Mouse (Mus musculus): ENCODE results near the gene Olfr690. TPM values are rescaled to one million over a fixed set of nuclear protein-coding genes. Genes with fewer than 3 reads are reported as not detected.

Gene Olfr690
- not detected in 2 replicates for polyA plus RNA-seq (2014; fragmentation: Nextera tagmentation; extraction: Ambion mirVana)

DNA sequence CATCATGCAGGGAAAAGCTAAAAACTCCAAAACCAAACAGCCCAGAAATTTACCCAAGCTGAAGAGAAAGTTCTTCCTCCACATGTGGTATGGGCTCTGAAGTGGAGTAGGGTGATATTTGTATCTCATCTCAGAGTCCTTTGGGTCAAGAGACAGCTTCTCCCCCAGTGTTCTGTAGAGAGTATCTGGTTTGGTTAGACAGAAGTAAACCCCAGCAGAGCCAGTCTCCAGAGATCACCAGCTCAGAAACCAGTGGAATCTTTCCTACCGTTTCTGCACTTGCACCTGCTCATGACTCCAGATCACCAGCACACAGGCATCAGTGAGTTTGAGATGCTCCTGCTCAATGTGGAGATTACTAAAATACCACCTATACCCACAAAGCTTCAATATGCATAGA is at the start of gene Olfr690:
Gene Olfr690 (minus strand): TSS at position 101 of the 400 bp plus-strand sequence.
- Histone ChIP-seq H3K27me3 (ENCODE audit: control insufficient read depth, insufficient read depth, low read length) (no peaks in the 10 kb centered on the region), H3K9ac (ENCODE audit: low read depth, low read length) (no peak within 1 kb of the TSS), H3K9me3 (ENCODE audit: control insufficient read depth, low read length) (no peaks in the 10 kb centered on the region), H3K4me3 (ENCODE audit: low read depth, low read length) (no peak within 1 kb of the TSS), H3K4me2 (replicated peaks; ENCODE audit: low read depth, low read length) (no peak within 1 kb of the TSS), H3K4me1 (replicated peaks; ENCODE audit: control insufficient read depth, insufficient read depth, low read length) (no peaks in the 10 kb centered on the region), H3K36me3 (ENCODE audit: control insufficient read depth, insufficient read depth, low read length) (no peaks in the 10 kb centered on the region), H3K27ac (ENCODE audit: low read depth, low read length) (no peak within 1 kb of the TSS)
- ATAC-seq (ENCODE audit: low FRiP score): no peak
- WGBS: 78% methylated on average over 1 of the region's 1 CpGs
- DNase-seq (ENCODE audit: low spot score): no peak

DNA sequence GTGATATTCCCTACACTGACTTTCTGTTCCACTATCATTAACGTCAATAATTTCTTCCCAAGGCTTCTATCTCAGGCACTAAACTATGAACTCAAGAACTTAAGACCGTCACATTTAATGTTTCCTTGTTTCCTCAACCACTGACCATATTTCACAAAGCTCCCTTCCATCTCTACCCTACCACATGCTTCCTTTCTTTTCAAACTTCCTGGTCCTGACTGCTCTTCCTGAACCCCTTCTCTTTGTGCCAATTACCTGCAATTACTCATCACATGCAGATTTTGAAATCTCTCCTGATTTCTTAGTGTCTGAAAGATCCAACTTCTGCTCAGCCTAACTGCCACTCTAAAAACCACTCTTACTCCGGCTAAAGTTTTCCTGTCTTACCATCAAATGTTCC is 46.4 kb upstream of the Olfr690 start:
- H3K36me3 ChIP-seq (ENCODE audit: control insufficient read depth, insufficient read depth, low read length): peaks cover 13% of the 10 kb centered on the region; the same call in 1 of the 2 replicates
- ATAC-seq (ENCODE audit: low FRiP score): no peak

DNA sequence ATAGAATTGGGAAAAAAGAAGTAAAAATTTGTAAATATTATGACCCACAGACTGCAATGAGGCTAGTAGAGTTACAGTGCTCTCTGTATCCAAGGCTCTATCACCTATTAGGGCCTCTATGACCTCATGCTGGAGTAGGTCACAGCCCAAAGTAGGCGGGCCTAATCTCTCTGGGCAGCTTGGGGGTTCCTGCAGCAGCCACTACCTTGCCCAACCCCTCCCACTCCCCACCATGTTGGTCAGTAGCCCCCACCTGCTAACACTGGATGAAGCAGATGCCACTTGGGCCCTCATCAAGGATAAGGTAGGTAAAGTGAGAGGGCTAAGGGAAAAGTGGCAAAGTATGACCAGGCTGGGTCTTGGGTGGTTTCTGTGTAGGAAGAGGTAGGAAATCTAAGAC is 41.0 kb upstream of the Olfr690 start, which contains the start of gene Gm5901:
Gene Gm5901 (plus strand): TSS at position 173 of the 400 bp plus-strand sequence.
- H3K27ac ChIP-seq (ENCODE audit: low read depth, low read length): no peak within 1 kb of the TSS
- no peaks in the 10 kb centered on the region for H3K9me3 ChIP-seq (ENCODE audit: control insufficient read depth, low read length)
- no peaks in the 10 kb centered on the region for H3K36me3 ChIP-seq (ENCODE audit: control insufficient read depth, insufficient read depth, low read length)
- H3K9ac ChIP-seq (ENCODE audit: low read depth, low read length): no peak within 1 kb of the TSS
- no peak within 1 kb of the TSS for H3K4me3 ChIP-seq (ENCODE audit: low read depth, low read length)
- H3K4me1 ChIP-seq (replicated peaks; ENCODE audit: control insufficient read depth, insufficient read depth, low read length): no peaks in the 10 kb centered on the region
- 81% methylated on average over 1 of the region's 1 CpGs for WGBS
- no peak within 1 kb of the TSS for H3K4me2 ChIP-seq (replicated peaks; ENCODE audit: low read depth, low read length)
- no peak for DNase-seq (ENCODE audit: low spot score)
- no peak for ATAC-seq (ENCODE audit: low FRiP score)
- H3K27me3 ChIP-seq (ENCODE audit: control insufficient read depth, insufficient read depth, low read length): no peaks in the 10 kb centered on the region

More for the DNA sequence above, 46.4 kb upstream of the Olfr690 start:
- no peaks in the 10 kb centered on the region for H3K27me3 ChIP-seq (ENCODE audit: control insufficient read depth, insufficient read depth, low read length)
- H3K27ac ChIP-seq (ENCODE audit: low read depth, low read length): no peak overlapping the region
- DNase-seq (ENCODE audit: low spot score): no peak
- 91% methylated on average over 3 of the region's 3 CpGs for WGBS
- H3K9ac ChIP-seq (ENCODE audit: low read depth, low read length): no peak overlapping the region
- H3K4me2 ChIP-seq (replicated peaks; ENCODE audit: low read depth, low read length): no peak overlapping the region
- H3K4me3 ChIP-seq (ENCODE audit: low read depth, low read length): no peak overlapping the region
- no peaks in the 10 kb centered on the region for H3K9me3 ChIP-seq (ENCODE audit: control insufficient read depth, low read length)
- H3K4me1 ChIP-seq (replicated peaks; ENCODE audit: control insufficient read depth, insufficient read depth, low read length): no peaks in the 10 kb centered on the region

DNA sequence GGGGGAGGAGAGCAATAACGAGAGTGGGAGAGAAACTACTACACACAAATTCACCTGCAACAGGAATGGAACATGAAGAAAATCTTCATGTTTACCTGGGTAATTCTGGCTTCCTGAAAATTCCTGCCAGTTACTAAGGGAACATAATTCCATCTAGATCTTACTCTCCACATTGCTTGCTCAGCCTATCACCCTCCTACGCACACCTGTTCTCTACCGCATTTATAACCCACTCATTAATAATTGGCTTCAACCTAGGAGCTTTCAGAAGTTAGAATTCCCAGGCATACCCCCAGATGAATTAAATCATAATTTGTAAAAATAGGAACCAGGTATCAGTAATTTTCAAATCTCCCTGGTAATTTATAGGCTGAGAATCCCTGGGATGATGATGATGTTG is 40.1 kb upstream of the Olfr690 start:
- no peaks in the 10 kb centered on the region for H3K4me1 ChIP-seq (replicated peaks; ENCODE audit: control insufficient read depth, insufficient read depth, low read length)
- 97% methylated on average over 3 of the region's 3 CpGs for WGBS
- ATAC-seq (ENCODE audit: low FRiP score) (no peak), DNase-seq (ENCODE audit: low spot score) (no peak)
- no peak overlapping the region for H3K4me3 ChIP-seq (ENCODE audit: low read depth, low read length)
- no peak overlapping the region for H3K9ac ChIP-seq (ENCODE audit: low read depth, low read length)
- H3K36me3 ChIP-seq (ENCODE audit: control insufficient read depth, insufficient read depth, low read length): no peaks in the 10 kb centered on the region
- H3K27ac ChIP-seq (ENCODE audit: low read depth, low read length): no peak overlapping the region
- no peaks in the 10 kb centered on the region for H3K27me3 ChIP-seq (ENCODE audit: control insufficient read depth, insufficient read depth, low read length)
- H3K9me3 ChIP-seq (ENCODE audit: control insufficient read depth, low read length): no peaks in the 10 kb centered on the region
- no peak overlapping the region for H3K4me2 ChIP-seq (replicated peaks; ENCODE audit: low read depth, low read length)

DNA sequence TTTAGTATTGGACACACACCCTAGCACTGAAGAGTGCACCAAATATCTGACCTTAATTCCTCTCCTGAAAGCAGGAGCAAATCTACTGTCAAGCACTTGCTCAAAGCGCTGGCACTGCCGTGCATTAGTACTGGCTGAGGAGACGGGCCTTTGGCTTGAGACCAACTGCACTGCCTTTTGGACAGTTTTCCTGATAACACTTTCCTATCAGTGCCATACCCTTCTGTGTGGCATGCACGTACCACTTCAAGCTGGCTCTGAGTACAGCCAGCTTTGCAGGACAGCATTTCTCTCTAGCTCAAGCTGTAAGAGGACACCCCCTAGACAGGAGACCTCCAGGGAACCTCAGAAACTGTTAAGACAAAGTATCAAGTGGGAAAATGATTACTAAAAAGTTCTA is 39.6 kb upstream of the Olfr690 start:
- Histone ChIP-seq H3K27me3 (ENCODE audit: control insufficient read depth, insufficient read depth, low read length) (no peaks in the 10 kb centered on the region), H3K9ac (ENCODE audit: low read depth, low read length) (no peak overlapping the region), H3K4me3 (ENCODE audit: low read depth, low read length) (no peak overlapping the region), H3K4me2 (replicated peaks; ENCODE audit: low read depth, low read length) (no peak overlapping the region), H3K36me3 (ENCODE audit: control insufficient read depth, insufficient read depth, low read length) (no peaks in the 10 kb centered on the region), H3K27ac (ENCODE audit: low read depth, low read length) (no peak overlapping the region), H3K9me3 (ENCODE audit: control insufficient read depth, low read length) (no peaks in the 10 kb centered on the region), H3K4me1 (replicated peaks; ENCODE audit: control insufficient read depth, insufficient read depth, low read length) (no peaks in the 10 kb centered on the region)
- no peak for DNase-seq (ENCODE audit: low spot score)
- 94% methylated on average over 4 of the region's 4 CpGs for WGBS
- ATAC-seq (ENCODE audit: low FRiP score): no peak

DNA sequence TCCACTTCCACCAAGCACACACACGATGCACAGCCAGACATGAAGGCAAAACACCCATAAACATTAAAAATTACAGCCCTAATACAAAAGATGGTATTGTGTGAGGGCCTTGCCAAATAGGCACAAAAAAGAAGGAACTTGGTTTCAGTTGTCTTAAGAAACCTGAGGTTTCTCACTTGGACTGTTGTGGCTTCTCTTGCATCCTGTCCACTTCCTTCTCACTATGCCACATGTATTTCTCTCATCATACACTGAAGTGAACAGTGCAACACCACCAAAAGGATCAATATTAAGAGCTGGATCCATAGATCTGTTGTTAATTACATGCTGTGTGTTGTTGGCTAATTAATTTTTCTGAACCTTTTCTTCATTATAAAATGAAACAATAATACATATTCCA is 39.0 kb upstream of the Olfr690 start:
- H3K36me3 ChIP-seq (ENCODE audit: control insufficient read depth, insufficient read depth, low read length): no peaks in the 10 kb centered on the region
- no peak overlapping the region for H3K4me2 ChIP-seq (replicated peaks; ENCODE audit: low read depth, low read length)
- no peak overlapping the region for H3K4me3 ChIP-seq (ENCODE audit: low read depth, low read length)
- H3K4me1 ChIP-seq (replicated peaks; ENCODE audit: control insufficient read depth, insufficient read depth, low read length): no peaks in the 10 kb centered on the region
- no peak overlapping the region for H3K27ac ChIP-seq (ENCODE audit: low read depth, low read length)
- ATAC-seq (ENCODE audit: low FRiP score): no peak
- 96% methylated on average over 1 of the region's 1 CpGs for WGBS
- no peaks in the 10 kb centered on the region for H3K9me3 ChIP-seq (ENCODE audit: control insufficient read depth, low read length)
- DNase-seq (ENCODE audit: low spot score): no peak
- H3K27me3 ChIP-seq (ENCODE audit: control insufficient read depth, insufficient read depth, low read length): no peaks in the 10 kb centered on the region
- H3K9ac ChIP-seq (ENCODE audit: low read depth, low read length): no peak overlapping the region

DNA sequence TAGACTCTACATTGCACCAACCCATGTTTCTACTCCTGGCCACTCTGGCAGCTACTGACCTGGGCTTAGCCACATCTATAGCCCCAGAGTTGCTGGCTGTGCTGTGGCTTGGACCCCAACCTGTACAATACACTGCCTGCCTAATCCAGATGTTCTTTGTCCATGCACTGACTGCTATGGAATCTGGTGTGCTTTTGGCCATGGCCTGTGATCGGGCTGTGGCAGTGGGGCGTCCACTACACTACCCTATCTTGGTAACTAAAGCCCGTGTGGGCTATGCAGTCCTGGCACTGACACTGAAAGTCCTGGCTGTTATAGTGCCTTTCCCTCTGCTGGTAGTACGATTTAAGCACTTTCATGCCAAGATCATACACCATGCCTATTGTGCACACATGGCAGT is 34.6 kb upstream of the Olfr690 start:
- Histone ChIP-seq H3K4me1 (replicated peaks; ENCODE audit: control insufficient read depth, insufficient read depth, low read length) (no peaks in the 10 kb centered on the region), H3K4me3 (ENCODE audit: low read depth, low read length) (no peak overlapping the region), H3K9ac (ENCODE audit: low read depth, low read length) (no peak overlapping the region), H3K27me3 (ENCODE audit: control insufficient read depth, insufficient read depth, low read length) (no peaks in the 10 kb centered on the region), H3K36me3 (ENCODE audit: control insufficient read depth, insufficient read depth, low read length) (no peaks in the 10 kb centered on the region), H3K9me3 (ENCODE audit: control insufficient read depth, low read length) (no peaks in the 10 kb centered on the region), H3K4me2 (replicated peaks; ENCODE audit: low read depth, low read length) (no peak overlapping the region), H3K27ac (ENCODE audit: low read depth, low read length) (no peak overlapping the region)
- WGBS: 98% methylated on average over 4 of the region's 4 CpGs
- ATAC-seq (ENCODE audit: low FRiP score) (no peak), DNase-seq (ENCODE audit: low spot score) (no peak)

DNA sequence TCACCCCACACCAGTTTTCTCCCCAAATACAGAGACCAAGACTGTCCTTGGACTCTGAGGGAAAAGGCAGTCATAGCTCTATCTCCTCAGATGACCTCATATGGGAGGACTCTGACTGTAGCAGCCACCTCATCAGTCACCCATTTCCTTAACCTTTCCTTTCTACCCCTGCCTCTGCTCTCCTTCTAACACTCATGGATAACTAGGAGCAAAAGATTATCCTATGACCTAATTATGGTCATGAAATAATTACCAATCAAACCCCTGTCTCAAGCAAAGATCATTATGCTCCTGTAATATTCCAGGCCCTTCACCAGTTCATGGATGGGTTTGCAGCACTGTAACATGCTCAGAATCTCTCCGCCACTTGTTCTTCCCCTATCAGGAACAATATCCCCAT is 34.0 kb upstream of the Olfr690 start, which contains the start of gene Olfr692:
Gene Olfr692 (plus strand): TSS at position 301 of the 400 bp plus-strand sequence.
- Histone ChIP-seq H3K4me1 (replicated peaks; ENCODE audit: control insufficient read depth, insufficient read depth, low read length) (no peaks in the 10 kb centered on the region), H3K36me3 (ENCODE audit: control insufficient read depth, insufficient read depth, low read length) (no peaks in the 10 kb centered on the region), H3K27me3 (ENCODE audit: control insufficient read depth, insufficient read depth, low read length) (no peaks in the 10 kb centered on the region), H3K27ac (ENCODE audit: low read depth, low read length) (no peak within 1 kb of the TSS), H3K4me3 (ENCODE audit: low read depth, low read length) (no peak within 1 kb of the TSS), H3K4me2 (replicated peaks; ENCODE audit: low read depth, low read length) (no peak within 1 kb of the TSS), H3K9me3 (ENCODE audit: control insufficient read depth, low read length) (no peaks in the 10 kb centered on the region), H3K9ac (ENCODE audit: low read depth, low read length) (no peak within 1 kb of the TSS)
- 90% methylated on average over 1 of the region's 1 CpGs for WGBS
- ATAC-seq (ENCODE audit: low FRiP score): no peak
- no peak for DNase-seq (ENCODE audit: low spot score)

DNA sequence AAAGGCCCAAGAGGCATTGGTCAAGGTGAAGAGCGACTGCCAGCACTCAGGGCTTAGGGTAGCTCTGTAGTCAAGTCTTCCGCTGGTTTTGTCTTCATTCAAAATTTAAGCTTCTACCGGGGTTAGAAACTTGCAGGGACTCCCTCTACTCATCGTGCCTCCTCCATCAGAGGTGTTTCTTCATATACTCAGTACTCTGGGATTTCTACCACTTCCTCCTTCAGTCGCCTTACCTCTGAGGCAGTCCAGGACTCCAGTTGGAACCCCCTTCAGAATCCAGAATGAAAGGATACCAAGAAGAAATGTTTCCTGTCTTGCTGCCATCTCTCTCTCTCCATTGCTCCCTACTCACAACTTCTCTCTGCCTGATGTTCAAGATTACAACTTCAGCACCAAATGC is 33.4 kb upstream of the Olfr690 start:
- WGBS: 90% methylated on average over 5 of the region's 5 CpGs

More for the DNA sequence above, 33.4 kb upstream of the Olfr690 start:
- ATAC-seq (ENCODE audit: low FRiP score) (no peak), DNase-seq (ENCODE audit: low spot score) (no peak)
- no peaks in the 10 kb centered on the region for H3K36me3 ChIP-seq (ENCODE audit: control insufficient read depth, insufficient read depth, low read length)
- no peaks in the 10 kb centered on the region for H3K4me1 ChIP-seq (replicated peaks; ENCODE audit: control insufficient read depth, insufficient read depth, low read length)
- H3K9ac ChIP-seq (ENCODE audit: low read depth, low read length): no peak overlapping the region
- H3K27ac ChIP-seq (ENCODE audit: low read depth, low read length): no peak overlapping the region
- no peaks in the 10 kb centered on the region for H3K27me3 ChIP-seq (ENCODE audit: control insufficient read depth, insufficient read depth, low read length)
- no peak overlapping the region for H3K4me3 ChIP-seq (ENCODE audit: low read depth, low read length)
- no peaks in the 10 kb centered on the region for H3K9me3 ChIP-seq (ENCODE audit: control insufficient read depth, low read length)
- H3K4me2 ChIP-seq (replicated peaks; ENCODE audit: low read depth, low read length): no peak overlapping the region
